In genomic region chr2:51015360-51016128, GRCm38 (mm10) we compare ENCODE assay signal across 11 mouse cellular contexts.
A peak's percentile ranks its signal among the peaks of the same experiment; 100 is the strongest.
DNase-seq lines count a peak whose midpoint lies in the region; ATAC-seq and TF ChIP-seq lines count a peak whose summit lies in the region.
"Had no signal": no experiment of that assay in that cellular context is flagged by ENCODE, and none has a peak within 500 bp of the region (broad histone marks: within the 10 kb centered on the region; RNA-seq: fewer than 3 reads in every experiment).

No protein-coding gene starts in this region.

- H3K9me3 ChIP-seq in intestine, embryonic 14.5 days (ENCODE audit: control insufficient read depth, low read length): no peaks in the 10 kb centered on the region
- H3K9me3 ChIP-seq in intestine, postnatal 0 days (ENCODE audit: control insufficient read depth): no peaks in the 10 kb centered on the region
- H3K9me3 ChIP-seq in forebrain, postnatal 0 days (ENCODE audit: low read length): no peaks in the 10 kb centered on the region
- H3K9me3 ChIP-seq in heart, postnatal 0 days (replicated peaks; ENCODE audit: control insufficient read depth, low read length): no peaks in the 10 kb centered on the region
- H3K9me3 ChIP-seq: hindbrain, embryonic 15.5 days had no signal

- no peak overlapping the region; the same call in 1 of the 2 replicates for H3K27ac ChIP-seq in intestine, embryonic 14.5 days (ENCODE audit: low read depth)
- H3K27ac ChIP-seq in intestine, postnatal 0 days (ENCODE audit: low read depth, low read length): no peak overlapping the region
- no peak overlapping the region for H3K27ac ChIP-seq in forebrain, postnatal 0 days (ENCODE audit: low read depth, low read length)
- H3K27ac ChIP-seq in heart, postnatal 0 days (ENCODE audit: low read depth): peak overlapping the region; percentile 44
- H3K27ac ChIP-seq in olfactory bulb, adult 2 months (ENCODE audit: insufficient read depth, low read depth, low read length): peak overlapping the region; percentile 49
- H3K27ac ChIP-seq: hindbrain, embryonic 15.5 days; kidney, postnatal 0 days; liver, embryonic 14.5 days had no signal

- no peak for TF ChIP-seq EP300 in heart, postnatal 0 days (IDR thresholded peaks at IDR 0.05; ENCODE audit: low read depth)

- no peak for TF ChIP-seq POLR2A in olfactory bulb, adult 2 months (IDR thresholded peaks at IDR 0.05; ENCODE audit: insufficient read depth, low read depth, low read length)

- ATAC-seq in intestine, embryonic 14.5 days (replicated peaks; ENCODE audit: low FRiP score, low TSS enrichment, low read depth): 0 out of 2 replicates have a peak, but pooled peaks have one; percentile 23
- ATAC-seq in intestine, postnatal 0 days: no peak
- ATAC-seq in forebrain, postnatal 0 days: peak; percentile 43; the same call in 1 of the 2 replicates
- ATAC-seq in heart, postnatal 0 days (ENCODE audit: insufficient read depth, low read depth): peak; percentile 77

- H3K9ac ChIP-seq in intestine, embryonic 14.5 days (ENCODE audit: low read length): no peak overlapping the region
- H3K9ac ChIP-seq in intestine, postnatal 0 days (ENCODE audit: low read depth, low read length): no peak overlapping the region
- H3K9ac ChIP-seq in forebrain, postnatal 0 days: no peak overlapping the region
- H3K9ac ChIP-seq in heart, postnatal 0 days (replicated peaks; ENCODE audit: low read depth, low read length): no peak overlapping the region
- H3K9ac ChIP-seq: hindbrain, embryonic 15.5 days; liver, embryonic 14.5 days had no signal

- H3K4me1 ChIP-seq in intestine, embryonic 14.5 days (replicated peaks; ENCODE audit: control insufficient read depth, insufficient read depth, low read length): peaks cover 10% of the 10 kb centered on the region
- H3K4me1 ChIP-seq in intestine, postnatal 0 days (replicated peaks; ENCODE audit: control insufficient read depth, insufficient read depth, low read length): no peaks in the 10 kb centered on the region
- no peaks in the 10 kb centered on the region for H3K4me1 ChIP-seq in forebrain, postnatal 0 days (ENCODE audit: insufficient read depth)
- peaks cover 11% of the 10 kb centered on the region for H3K4me1 ChIP-seq in heart, postnatal 0 days (ENCODE audit: control insufficient read depth, insufficient read depth)
- H3K4me1 ChIP-seq in olfactory bulb, adult 2 months (ENCODE audit: control insufficient read depth, insufficient read depth, low read length): no peaks in the 10 kb centered on the region
- H3K4me1 ChIP-seq: hindbrain, embryonic 15.5 days had no signal

- 37% methylated on average over 7 of the region's 7 CpGs for WGBS in intestine, embryonic 14.5 days
- 44% methylated on average over 7 of the region's 7 CpGs for WGBS in intestine, postnatal 0 days
- WGBS in forebrain, postnatal 0 days: 66% methylated on average over 7 of the region's 7 CpGs
- 20% methylated on average over 7 of the region's 7 CpGs for WGBS in heart, postnatal 0 days
- 46% methylated on average over 7 of the region's 7 CpGs for WGBS in olfactory bulb, adult 2 months

- intact Hi-C loops in gastrocnemius, postnatal 36 days (cut with DNase I): no loop called here

- no peaks in the 10 kb centered on the region for H3K36me3 ChIP-seq in intestine, embryonic 14.5 days (ENCODE audit: control insufficient read depth, insufficient read depth, low read length)
- no peaks in the 10 kb centered on the region for H3K36me3 ChIP-seq in intestine, postnatal 0 days (ENCODE audit: control insufficient read depth, insufficient read depth)
- H3K36me3 ChIP-seq in forebrain, postnatal 0 days (ENCODE audit: insufficient read depth): no peaks in the 10 kb centered on the region
- H3K36me3 ChIP-seq in heart, postnatal 0 days (replicated peaks; ENCODE audit: control insufficient read depth, insufficient read depth, low read length): no peaks in the 10 kb centered on the region
- H3K36me3 ChIP-seq: hindbrain, embryonic 15.5 days had no signal

- H3K4me3 ChIP-seq in intestine, embryonic 14.5 days (ENCODE audit: low read depth, low read length): no peak overlapping the region
- H3K4me3 ChIP-seq in intestine, postnatal 0 days (ENCODE audit: low read depth, low read length): no peak overlapping the region
- no peak overlapping the region for H3K4me3 ChIP-seq in forebrain, postnatal 0 days (ENCODE audit: low read depth, low read length)
- H3K4me3 ChIP-seq in heart, postnatal 0 days (ENCODE audit: low read depth, low read length): no peak overlapping the region
- no peak overlapping the region for H3K4me3 ChIP-seq in olfactory bulb, adult 2 months (ENCODE audit: insufficient read depth, low read depth, low read length)
- H3K4me3 ChIP-seq: hindbrain, embryonic 15.5 days had no signal

- no peak for TF ChIP-seq CTCF in intestine, postnatal 0 days (IDR thresholded peaks at IDR 0.05; ENCODE audit: low read depth)
- no peak for TF ChIP-seq CTCF in forebrain, postnatal 0 days (IDR thresholded peaks at IDR 0.05; ENCODE audit: low read depth)
- TF ChIP-seq CTCF in heart, postnatal 0 days (IDR thresholded peaks at IDR 0.05; ENCODE audit: low read depth): no peak
- TF ChIP-seq CTCF in olfactory bulb, adult 2 months (IDR thresholded peaks at IDR 0.05; ENCODE audit: insufficient read depth, low read depth, low read length): no peak

- no peak overlapping the region for H3K4me2 ChIP-seq in intestine, embryonic 14.5 days (ENCODE audit: low read length)
- H3K4me2 ChIP-seq in intestine, postnatal 0 days (replicated peaks; ENCODE audit: low read depth): no peak overlapping the region
- no peak overlapping the region for H3K4me2 ChIP-seq in forebrain, postnatal 0 days (ENCODE audit: low read depth)
- H3K4me2 ChIP-seq in heart, postnatal 0 days (ENCODE audit: low read depth, low read length): no peak overlapping the region
- H3K4me2 ChIP-seq: hindbrain, embryonic 15.5 days had no signal

- H3K27me3 ChIP-seq in intestine, embryonic 14.5 days (replicated peaks; ENCODE audit: control insufficient read depth, insufficient read depth, low read length): no peaks in the 10 kb centered on the region
- H3K27me3 ChIP-seq in intestine, postnatal 0 days (replicated peaks; ENCODE audit: control insufficient read depth, insufficient read depth, low read length): no peaks in the 10 kb centered on the region
- no peaks in the 10 kb centered on the region for H3K27me3 ChIP-seq in forebrain, postnatal 0 days (ENCODE audit: insufficient read depth, low read length)
- no peaks in the 10 kb centered on the region for H3K27me3 ChIP-seq in heart, postnatal 0 days (ENCODE audit: control insufficient read depth, insufficient read depth, low read length)
- H3K27me3 ChIP-seq: hindbrain, embryonic 15.5 days had no signal

- DNase-seq in intestine, embryonic 14.5 days (ENCODE audit: low spot score): no peak
- DNase-seq in forebrain, postnatal 0 days: no peak
- peak; percentile 85 for DNase-seq in heart, postnatal 0 days (ENCODE audit: low spot score)
- DNase-seq in gastrocnemius, postnatal 25 days: no peak
- no peak for DNase-seq in gastrocnemius, postnatal 36 days
- DNase-seq: cerebellum, adult 9-11 months had no signal

Comparison
In these comparisons a context has a peak if more than half of its experiments do, and no peak if none do; other contexts are left out.
1. H3K27ac ChIP-seq: peak in heart, postnatal 0 days (single experiment) and olfactory bulb, adult 2 months (single experiment); none in intestine, embryonic 14.5 days (single experiment), intestine, postnatal 0 days (single experiment) and forebrain, postnatal 0 days (single experiment).